ENCODE assay signal across 20 mouse cellular contexts in the genomic region with DNA sequence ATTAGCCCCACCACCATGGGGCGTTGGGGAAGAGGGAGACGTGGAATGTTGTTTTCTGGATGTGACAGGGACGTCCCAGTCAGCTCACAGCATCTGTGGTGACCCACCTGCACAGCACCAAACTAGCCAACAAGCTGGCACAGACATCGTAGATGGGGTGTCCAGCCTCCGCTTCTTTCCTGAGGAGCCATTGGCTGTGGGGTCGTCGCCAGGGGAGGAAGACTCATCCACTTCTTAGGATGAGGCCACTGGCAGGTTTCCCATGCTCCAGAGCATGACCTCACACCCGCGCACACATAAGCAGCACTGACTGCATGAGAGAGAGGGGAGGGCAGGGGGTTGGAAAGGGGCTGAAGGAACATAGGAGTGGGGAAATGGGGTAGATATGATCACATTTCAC. TPM values are rescaled to one million over a fixed set of nuclear protein-coding genes. Genes with fewer than 3 reads are reported as not detected.
DNase-seq lines count a peak whose midpoint lies in the region; ATAC-seq and TF ChIP-seq lines count a peak whose summit lies in the region.
"Had no signal": no experiment of that assay in that cellular context is flagged by ENCODE, and none has a peak within 500 bp of the region (broad histone marks: within the 10 kb centered on the region; RNA-seq: fewer than 3 reads in every experiment).

No protein-coding gene starts in this region.

- no peaks in the 10 kb centered on the region for H3K36me3 ChIP-seq in liver, embryonic 15.5 days (replicated peaks)
- no peaks in the 10 kb centered on the region for H3K36me3 ChIP-seq in liver, embryonic 12.5 days
- H3K36me3 ChIP-seq in CH12.LX (replicated peaks in 1 of 2; ENCODE audit: control insufficient read depth in 1 of 2, insufficient read depth in 1 of 2, low read length in 1 of 2) (peaks cover 0 to 7% of the 10 kb centered on the region in 2 experiments), myocyte (ENCODE audit: control insufficient read depth, insufficient read depth) (no peaks in the 10 kb centered on the region)
- no peaks in the 10 kb centered on the region for H3K36me3 ChIP-seq in kidney, embryonic 15.5 days
- H3K36me3 ChIP-seq in midbrain, embryonic 11.5 days (ENCODE audit: control insufficient read depth, insufficient read depth, low read length): no peaks in the 10 kb centered on the region
- H3K36me3 ChIP-seq: hindbrain, embryonic 15.5 days; midbrain, embryonic 10.5 days; neural tube, embryonic 12.5 days had no signal

- H3K27me3 ChIP-seq in liver, embryonic 15.5 days: peaks cover 20% of the 10 kb centered on the region
- peaks cover 19% of the 10 kb centered on the region; the same call in 1 of the 2 replicates for H3K27me3 ChIP-seq in liver, embryonic 12.5 days (replicated peaks)
- H3K27me3 ChIP-seq in CH12.LX (replicated peaks) (peaks cover 4% of the 10 kb centered on the region), myocyte (ENCODE audit: control insufficient read depth, insufficient read depth, insufficient read length) (no peaks in the 10 kb centered on the region)
- no peaks in the 10 kb centered on the region for H3K27me3 ChIP-seq in kidney, embryonic 15.5 days
- peaks cover 2% of the 10 kb centered on the region; the same call in 1 of the 2 replicates for H3K27me3 ChIP-seq in midbrain, embryonic 11.5 days (ENCODE audit: control insufficient read depth, insufficient read depth, low read length)
- H3K27me3 ChIP-seq: hindbrain, embryonic 15.5 days; neural tube, embryonic 12.5 days had no signal

- ATAC-seq in liver, embryonic 15.5 days (ENCODE audit: insufficient read depth): no peak
- no peak for ATAC-seq in liver, embryonic 12.5 days
- no peak for ATAC-seq in kidney, embryonic 15.5 days (replicated peaks; ENCODE audit: low FRiP score)
- ATAC-seq in midbrain, embryonic 11.5 days (ENCODE audit: low FRiP score): no peak
- ATAC-seq: forebrain, postnatal 0 days had no signal

- TF ChIP-seq CTCF in CH12.LX (conservative IDR thresholded peaks at IDR 0.05 in 1 of 2, IDR thresholded peaks at IDR 0.05 in 1 of 2; ENCODE audit: low read depth in 2 of 2, low read length in 2 of 2): no peak

- peak overlapping the region; percentile 13; the same call in 1 of the 2 replicates for H3K4me2 ChIP-seq in liver, embryonic 15.5 days
- no peak overlapping the region for H3K4me2 ChIP-seq in liver, embryonic 12.5 days
- H3K4me2 ChIP-seq in CH12.LX (ENCODE audit: insufficient read depth, low read depth, poor library complexity, severe bottlenecking) (peak overlapping the region; percentile 57), myocyte (ENCODE audit: low read depth) (peak overlapping the region; percentile 59)
- H3K4me2 ChIP-seq in kidney, embryonic 15.5 days: no peak overlapping the region
- no peak overlapping the region for H3K4me2 ChIP-seq in midbrain, embryonic 11.5 days
- H3K4me2 ChIP-seq: hindbrain, embryonic 15.5 days; neural tube, embryonic 12.5 days had no signal

- H3K79me2 ChIP-seq in CH12.LX (replicated peaks; ENCODE audit: control insufficient read depth, extremely low read depth, insufficient read depth, poor library complexity, severe bottlenecking) (no peaks in the 10 kb centered on the region), myocyte (ENCODE audit: control insufficient read depth, insufficient read depth) (no peaks in the 10 kb centered on the region)

- TF ChIP-seq POLR2A in CH12.LX (IDR thresholded peaks at IDR 0.05; ENCODE audit: low read depth, low read length): no peak
- no peak for TF ChIP-seq POLR2A in myocyte (IDR thresholded peaks at IDR 0.05; ENCODE audit: insufficient read length, low read depth)

- WGBS in liver, embryonic 15.5 days (ENCODE audit: insufficient replicate concordance): 61% methylated on average over 9 of the region's 9 CpGs
- 68% methylated on average over 9 of the region's 9 CpGs for WGBS in liver, embryonic 12.5 days (ENCODE audit: insufficient replicate concordance)
- WGBS in kidney, embryonic 15.5 days: 81% methylated on average over 9 of the region's 9 CpGs
- 86% methylated on average over 9 of the region's 9 CpGs for WGBS in midbrain, embryonic 11.5 days

- H3K9me3 ChIP-seq in liver, embryonic 15.5 days (replicated peaks): no peaks in the 10 kb centered on the region
- H3K9me3 ChIP-seq in liver, embryonic 12.5 days (replicated peaks): no peaks in the 10 kb centered on the region
- no peaks in the 10 kb centered on the region for H3K9me3 ChIP-seq in CH12.LX (replicated peaks; ENCODE audit: low read length)
- H3K9me3 ChIP-seq in kidney, embryonic 15.5 days (replicated peaks): no peaks in the 10 kb centered on the region
- no peaks in the 10 kb centered on the region for H3K9me3 ChIP-seq in midbrain, embryonic 11.5 days (ENCODE audit: control insufficient read depth, low read length)
- H3K9me3 ChIP-seq: hindbrain, embryonic 15.5 days; midbrain, embryonic 10.5 days; neural tube, embryonic 12.5 days had no signal

- in situ Hi-C loops in CH12.LX (cut with MboI; ENCODE audit: low pct_ligation_motif_present, low pct_unique_long_range_greater_than_20kb, low sequenced_read_pairs): no loop called here

- peak overlapping the region; percentile 26; the same call in 1 of the 2 replicates for H3K27ac ChIP-seq in liver, embryonic 15.5 days (replicated peaks)
- no peak overlapping the region for H3K27ac ChIP-seq in liver, embryonic 12.5 days
- peak overlapping the region; percentile 74 for H3K27ac ChIP-seq in CH12.LX (ENCODE audit: insufficient read depth, low read depth)
- H3K27ac ChIP-seq in brown adipose tissue, adult 24 weeks (replicated peaks; ENCODE audit: low read depth, low read length): peak overlapping the region; percentile 61
- no peak overlapping the region for H3K27ac ChIP-seq in kidney, embryonic 15.5 days
- H3K27ac ChIP-seq in midbrain, embryonic 11.5 days (ENCODE audit: low read depth, low read length): no peak overlapping the region
- H3K27ac ChIP-seq: hindbrain, embryonic 15.5 days; midbrain, embryonic 10.5 days; neural tube, embryonic 12.5 days had no signal

- TF ChIP-seq EP300 in CH12.LX (IDR thresholded peaks at IDR 0.05; ENCODE audit: low read length): no peak

- no peak overlapping the region for H3K9ac ChIP-seq in liver, embryonic 15.5 days
- no peak overlapping the region for H3K9ac ChIP-seq in liver, embryonic 12.5 days
- peak overlapping the region; percentile 52 for H3K9ac ChIP-seq in CH12.LX (ENCODE audit: insufficient read depth, low read depth)
- no peak overlapping the region for H3K9ac ChIP-seq in kidney, embryonic 15.5 days
- no peak overlapping the region for H3K9ac ChIP-seq in midbrain, embryonic 11.5 days (ENCODE audit: low read length)
- H3K9ac ChIP-seq: forebrain, postnatal 0 days; hindbrain, embryonic 15.5 days; neural tube, embryonic 12.5 days had no signal

- DNase-seq in CH12.LX (ENCODE audit: extremely low read depth): no peak
- DNase-seq in midbrain, embryonic 11.5 days (ENCODE audit: low spot score, missing footprints): no peak
- DNase-seq: cerebellum, adult 18-20 months; cerebellum, postnatal 25 days; embryo, embryonic 11 days; forebrain, postnatal 0 days; heart, postnatal 4 days; kidney, adult 11 months; lung, postnatal 14 days; right cerebral cortex, adult 18-20 months; thymus, adult 2 months had no signal

- TF ChIP-seq RAD21 in CH12.LX (IDR thresholded peaks at IDR 0.05; ENCODE audit: low read depth, low read length): no peak

- dilution Hi-C loops in CH12.LX (cut with MboI; ENCODE audit: extremely low pct_ligation_motif_present, extremely low pct_unique_long_range_greater_than_20kb, low sequenced_read_pairs): loop anchor here (25.0 kb wide), 1 partner anchor 182 kb away; a partner anchor contains a TSS

- H3K4me3 ChIP-seq in liver, embryonic 15.5 days (replicated peaks): no peak overlapping the region
- H3K4me3 ChIP-seq in liver, embryonic 12.5 days: no peak overlapping the region
- H3K4me3 ChIP-seq in CH12.LX (replicated peaks in 1 of 3; ENCODE audit: low read depth in 2 of 3, low read length in 2 of 3, poor library complexity in 1 of 3): peak overlapping the region; percentile 14 to 57 (median 48)
- H3K4me3 ChIP-seq in brown adipose tissue, adult 24 weeks (ENCODE audit: insufficient read depth, low read depth, low read length): no peak overlapping the region
- H3K4me3 ChIP-seq in myocyte: no peak overlapping the region
- no peak overlapping the region for H3K4me3 ChIP-seq in kidney, embryonic 15.5 days (replicated peaks)
- H3K4me3 ChIP-seq in midbrain, embryonic 11.5 days (ENCODE audit: low read depth, low read length): no peak overlapping the region
- H3K4me3 ChIP-seq: hindbrain, embryonic 15.5 days; layer of hippocampus, adult 2 months; midbrain, embryonic 10.5 days; neural tube, embryonic 12.5 days had no signal

- no peak overlapping the region for H3ac ChIP-seq in myocyte (ENCODE audit: control insufficient read depth, insufficient read length)

- H3K4me1 ChIP-seq in liver, embryonic 15.5 days (replicated peaks): peaks cover 29% of the 10 kb centered on the region
- H3K4me1 ChIP-seq in liver, embryonic 12.5 days: peaks cover 34% of the 10 kb centered on the region
- peaks cover 21 to 29% of the 10 kb centered on the region in 2 experiments for H3K4me1 ChIP-seq in CH12.LX (ENCODE audit: control insufficient read depth in 1 of 2, insufficient read depth in 2 of 2)
- peaks cover 14% of the 10 kb centered on the region for H3K4me1 ChIP-seq in brown adipose tissue, adult 24 weeks (ENCODE audit: control insufficient read depth, insufficient read depth, insufficient read length, low read length)
- H3K4me1 ChIP-seq in kidney, embryonic 15.5 days: peaks cover 24% of the 10 kb centered on the region
- no peaks in the 10 kb centered on the region for H3K4me1 ChIP-seq in midbrain, embryonic 11.5 days (ENCODE audit: control insufficient read depth, insufficient read depth, low read length)
- H3K4me1 ChIP-seq: neural tube, embryonic 12.5 days had no signal

RNA-seq across cellular contexts. Expression of a gene that starts 5.9 kb away (rescaled TPM):
- polyA plus RNA-seq in liver, embryonic 15.5 days (2015; fragmentation: Nextera tagmentation; extraction: Ambion mirVana): 10.6 and 11.6 TPM in 2 replicates
- 17.1 and 17.3 TPM in 2 replicates for polyA plus RNA-seq in liver, embryonic 12.5 days (2016; fragmentation: Nextera tagmentation; extraction: Ambion mirVana)
- total RNA-seq in CH12.LX (2012; rRNA removed) (24.4 and 25.3 TPM in 2 replicates), CH12.LX (2014; rRNA removed) (32.3 and 35.5 TPM in 2 replicates)
- polyA plus RNA-seq in CH12.LX (2012; ENCODE audit: insufficient read length, low read depth) (32.4 and 33.3 TPM in 2 replicates), myocyte (2012; fragmentation: generic; extraction: Trizol) (34.3 TPM)
- 24.0 and 24.2 TPM in 2 replicates for polyA plus RNA-seq in brown adipose tissue, adult 24 weeks (2012; ENCODE audit: insufficient read depth, insufficient read length, missing spikeins)
- polyA plus RNA-seq in kidney, embryonic 15.5 days (2015; fragmentation: Nextera tagmentation; extraction: Ambion mirVana): 14.2 and 16.0 TPM in 2 replicates
- polyA plus RNA-seq in midbrain, embryonic 11.5 days (2014; fragmentation: Nextera tagmentation; extraction: Ambion mirVana): 18.6 and 21.4 TPM in 2 replicates

RNA-seq across cellular contexts. Expression of a gene that starts 42.1 kb away (rescaled TPM):
- 6.6 and 6.8 TPM in 2 replicates for polyA plus RNA-seq in liver, embryonic 15.5 days (2015; fragmentation: Nextera tagmentation; extraction: Ambion mirVana)
- polyA plus RNA-seq in liver, embryonic 12.5 days (2016; fragmentation: Nextera tagmentation; extraction: Ambion mirVana): 12.8 and 13.8 TPM in 2 replicates
- total RNA-seq in CH12.LX (2012; rRNA removed): 16.2 and 18.0 TPM in 2 replicates
- 6.4 and 6.5 TPM in 2 replicates for total RNA-seq in CH12.LX (2014; rRNA removed)
- 23.7 and 29.2 TPM in 2 replicates for polyA plus RNA-seq in CH12.LX (2012; ENCODE audit: insufficient read length, low read depth)
- 9.2 and 9.6 TPM in 2 replicates for polyA plus RNA-seq in brown adipose tissue, adult 24 weeks (2012; ENCODE audit: insufficient read depth, insufficient read length, missing spikeins)
- polyA plus RNA-seq in myocyte (2012; fragmentation: generic; extraction: Trizol): 31.1 TPM
- polyA plus RNA-seq in kidney, embryonic 15.5 days (2015; fragmentation: Nextera tagmentation; extraction: Ambion mirVana): 35.4 and 42.2 TPM in 2 replicates
- polyA plus RNA-seq in midbrain, embryonic 11.5 days (2014; fragmentation: Nextera tagmentation; extraction: Ambion mirVana): 15.8 and 18.4 TPM in 2 replicates

Comparison
In these comparisons a context has a peak if more than half of its experiments do, and no peak if none do; other contexts are left out.
1. H3K27ac ChIP-seq: peak in liver, embryonic 15.5 days (single experiment), CH12.LX (single experiment) and brown adipose tissue, adult 24 weeks (single experiment); none in liver, embryonic 12.5 days (single experiment), kidney, embryonic 15.5 days (single experiment) and midbrain, embryonic 11.5 days (single experiment).
2. H3K4me2 ChIP-seq: peak in liver, embryonic 15.5 days (single experiment), CH12.LX (single experiment) and myocyte (single experiment); none in liver, embryonic 12.5 days (single experiment), kidney, embryonic 15.5 days (single experiment) and midbrain, embryonic 11.5 days (single experiment).
3. H3K4me3 ChIP-seq: peak in CH12.LX (3 of 3); none in liver, embryonic 15.5 days (single experiment), liver, embryonic 12.5 days (single experiment), brown adipose tissue, adult 24 weeks (single experiment), myocyte (single experiment), kidney, embryonic 15.5 days (single experiment) and midbrain, embryonic 11.5 days (single experiment).